Mouse (Mus musculus) small intestine, adult 2 months (tissue): ENCODE results near the gene Atp9a.

ENCODE experiments used
- CTCF ChIP-seq: fragments of 200-500 bp; IDR thresholded peaks from 2 replicates; pipeline ENCODE4 v1.5.1; 2012; ENCODE audit warnings: low read depth, mild to moderate bottlenecking, control low read depth, inconsistent platforms, low read length, moderate library complexity, mixed read lengths; ENCODE audit not compliant: insufficient replicate concordance, insufficient read length; ENCODE audit errors: extremely low read depth
- POLR2A ChIP-seq: fragments of 200-500 bp; IDR thresholded peaks from 2 replicates; pipeline ENCODE4 v1.6.1; 2012; ENCODE audit warnings: low read depth, mild to moderate bottlenecking, control low read depth, inconsistent platforms, low read length, moderate library complexity

DNA sequence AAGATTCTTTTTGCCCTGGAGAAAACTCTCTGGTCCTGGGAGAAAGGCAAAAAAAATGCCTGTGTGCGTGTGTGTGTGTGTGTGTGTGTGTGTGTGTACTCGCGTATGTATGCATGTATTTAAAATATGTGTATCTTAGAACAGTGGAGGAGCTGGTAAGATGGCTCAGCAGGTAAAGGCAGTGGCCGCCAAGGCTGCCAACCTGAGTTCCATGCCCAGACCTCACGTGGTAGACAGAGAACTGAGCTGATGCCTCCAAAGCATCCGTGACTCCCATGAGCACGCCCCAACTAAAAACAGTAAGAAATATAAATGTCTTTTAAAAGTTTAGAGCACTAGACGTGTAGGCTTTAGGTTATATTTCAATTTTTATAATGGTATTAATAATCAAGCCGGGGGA, 70.5 kb downstream of the Atp9a start:
- TF ChIP-seq CTCF, result no peak
- TF ChIP-seq POLR2A, result no peak
